Mouse (Mus musculus): ENCODE results near the gene Mrgprb2.

Gene Mrgprb2

DNA sequence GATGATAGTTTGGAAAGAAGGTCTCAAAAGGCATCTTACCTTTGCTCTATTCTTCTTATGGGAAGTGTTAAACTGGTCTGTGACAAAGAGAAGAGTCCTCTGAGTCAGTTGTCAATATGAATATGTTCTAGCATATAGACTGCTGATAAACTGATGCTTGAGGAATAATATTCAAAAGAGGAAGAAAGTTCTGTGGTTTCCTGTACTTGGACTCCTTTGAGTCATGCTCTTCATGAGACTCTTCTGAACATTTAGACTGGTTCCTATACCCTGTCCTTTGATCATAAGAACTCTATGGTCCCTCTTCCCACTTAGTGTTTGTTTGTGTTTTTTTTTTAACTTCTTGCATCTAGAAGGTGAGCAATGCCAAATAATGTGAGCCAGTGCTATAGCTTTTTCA is at the start of gene Mrgprb2:
TSS of gene Mrgprb2 (minus strand) at position 101 of the 400 bp plus-strand sequence.
- DNase-seq (ENCODE audit: low read depth, low spot score): no peak
